Mouse (Mus musculus) liver, postnatal 0 days (tissue): Measurements from ENCODE around the gene Col25a1.

Experiments
- CTCF ChIP-seq: sonication (generic); IDR thresholded peaks from 2 replicates; pipeline ENCODE4 v1.5.1; 2016; ENCODE audit warnings: antibody characterized with exemption, low read depth
- EP300 ChIP-seq: IDR thresholded peaks from 2 replicates; pipeline ENCODE4 v1.6.1; 2016; ENCODE audit warnings: antibody characterized with exemption, low read depth, mild to moderate bottlenecking

DNA sequence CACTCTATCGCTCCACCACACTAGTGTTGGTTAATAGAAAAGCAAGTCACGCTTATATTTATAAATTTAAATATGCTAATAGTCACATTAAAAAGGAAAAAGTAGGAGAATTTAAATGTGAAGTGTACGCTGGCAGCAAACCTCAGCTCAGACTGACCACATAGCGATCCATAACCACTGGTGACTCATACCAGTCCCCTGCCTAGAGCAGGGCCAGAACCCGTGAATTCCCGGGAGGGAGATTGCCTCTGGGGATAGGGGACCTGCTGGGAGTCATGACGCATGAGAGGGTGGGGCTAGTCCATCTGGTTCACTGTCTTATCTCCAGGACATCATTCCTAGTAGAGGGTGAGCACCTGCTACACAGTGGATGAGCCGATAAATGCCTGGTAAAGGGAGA lies 484.3 kb downstream of the Col25a1 start:
- TF ChIP-seq CTCF = no peak
- TF ChIP-seq EP300 = no peak
